Mouse (Mus musculus) stomach, postnatal 0 days (tissue): ENCODE results near the gene Mecp2.

Experiments
- CTCF ChIP-seq: IDR thresholded peaks from 2 replicates; pipeline ENCODE4 v1.5.1; 2016; ENCODE audit warnings: antibody characterized with exemption, low read depth, mild to moderate bottlenecking, moderate library complexity
- EP300 ChIP-seq: optimal IDR thresholded peaks from 2 replicates; pipeline ENCODE3; 2016; ENCODE audit warnings: antibody characterized with exemption

DNA sequence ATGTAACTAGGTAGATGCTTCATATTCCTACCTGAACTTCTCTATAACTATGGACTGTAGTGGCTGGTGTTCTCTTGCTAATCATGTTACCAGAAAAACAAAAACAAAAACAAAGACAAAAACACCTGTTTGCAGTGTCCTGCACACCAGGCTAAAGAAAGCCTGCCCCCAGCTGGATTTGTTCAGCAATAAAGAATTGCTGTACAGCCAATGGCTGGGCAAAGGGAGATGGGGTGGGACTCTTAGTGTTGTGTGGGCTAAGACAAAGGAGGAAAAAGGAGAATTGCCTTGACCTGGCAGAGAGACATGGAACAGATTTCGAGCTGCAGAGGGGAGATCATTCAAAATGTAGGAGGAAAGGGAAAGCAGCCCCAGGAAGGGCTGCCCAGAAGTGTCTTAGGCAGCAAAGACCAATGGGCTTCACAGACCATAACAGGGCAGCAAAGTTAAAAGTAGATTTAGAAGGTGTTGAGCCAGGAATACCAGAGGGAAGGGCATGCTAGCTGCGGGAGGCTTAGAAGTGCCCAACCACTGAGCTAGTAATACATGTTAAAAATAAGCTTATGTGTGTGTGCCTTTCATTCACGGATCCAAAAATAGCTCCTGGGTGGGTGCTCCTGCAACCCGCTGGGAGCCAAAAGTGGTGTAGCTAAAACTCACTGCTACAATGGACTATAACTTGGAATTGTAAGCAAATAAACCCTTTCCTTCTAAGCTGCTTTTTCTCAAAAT lies 31.5 kb downstream of the Mecp2 start:
- peak; percentile 30 for TF ChIP-seq CTCF
- no peak for TF ChIP-seq EP300
